Mouse (Mus musculus): ENCODE measurements around the gene Gpc5. TPM values are rescaled to one million over a fixed set of nuclear protein-coding genes. Genes with fewer than 3 reads are reported as not detected.

The Gpc5 gene
- polyA plus RNA-seq, 1 experiment from 2014 or later = 0.05 TPM

DNA sequence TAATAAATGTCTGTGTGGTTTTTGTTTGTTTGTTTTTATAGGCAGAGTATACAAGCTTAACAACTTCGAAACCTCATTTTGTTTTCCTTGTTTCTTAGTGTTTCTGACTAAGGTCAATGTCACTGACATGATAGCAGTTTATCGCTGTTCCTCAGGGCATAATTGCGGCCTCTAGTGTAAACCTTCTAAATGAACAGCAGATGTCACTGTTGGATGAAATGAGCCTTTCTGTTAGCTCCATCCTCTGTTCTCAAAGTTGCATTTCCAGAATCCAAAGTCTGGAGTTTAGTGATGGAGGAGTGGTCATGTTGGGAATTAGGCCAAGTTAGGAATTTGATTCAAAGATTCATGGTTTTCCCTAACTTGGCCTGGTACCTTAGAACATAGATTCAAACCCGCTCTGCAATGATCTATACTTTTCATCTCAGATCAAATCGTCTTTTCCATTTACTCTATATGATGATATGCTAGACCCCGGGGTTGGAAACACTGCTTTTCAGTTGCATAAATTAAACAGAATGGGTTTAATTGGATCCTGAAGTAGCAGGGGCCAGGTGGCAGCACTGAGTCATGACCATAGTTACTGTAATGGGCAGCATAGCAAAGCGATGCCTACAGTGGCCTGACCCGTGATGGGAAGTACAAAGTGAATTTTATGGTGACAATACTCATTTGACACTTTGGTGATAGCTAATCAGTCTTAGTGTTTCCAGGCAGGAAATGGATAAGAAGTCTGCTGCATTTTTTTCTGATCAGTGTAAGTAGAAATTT lies 508.4 kb downstream of the Gpc5 start:
- no peak overlapping the region for H3K4me2 ChIP-seq (ENCODE audit: low read depth, low read length)
- 46% methylated on average over 8 of the region's 8 CpGs for WGBS (ENCODE audit: insufficient replicate concordance)
- no peak overlapping the region for H3K4me3 ChIP-seq (ENCODE audit: low read depth, low read length)
- H3K4me1 ChIP-seq (ENCODE audit: control insufficient read depth, low read depth, low read length) = no peaks in the 10 kb centered on the region
- H3K27ac ChIP-seq (ENCODE audit: low read length) = no peak overlapping the region
- H3K9ac ChIP-seq (ENCODE audit: low read depth, low read length) = no peak overlapping the region
- ATAC-seq (ENCODE audit: low read depth) = no peak
- H3K9me3 ChIP-seq (replicated peaks; ENCODE audit: control insufficient read depth, low read length) = no peaks in the 10 kb centered on the region
- H3K27me3 ChIP-seq (ENCODE audit: control insufficient read depth, insufficient read depth, low read depth, low read length) = no peaks in the 10 kb centered on the region
- H3K36me3 ChIP-seq (ENCODE audit: control insufficient read depth, insufficient read depth) = no peaks in the 10 kb centered on the region

DNA sequence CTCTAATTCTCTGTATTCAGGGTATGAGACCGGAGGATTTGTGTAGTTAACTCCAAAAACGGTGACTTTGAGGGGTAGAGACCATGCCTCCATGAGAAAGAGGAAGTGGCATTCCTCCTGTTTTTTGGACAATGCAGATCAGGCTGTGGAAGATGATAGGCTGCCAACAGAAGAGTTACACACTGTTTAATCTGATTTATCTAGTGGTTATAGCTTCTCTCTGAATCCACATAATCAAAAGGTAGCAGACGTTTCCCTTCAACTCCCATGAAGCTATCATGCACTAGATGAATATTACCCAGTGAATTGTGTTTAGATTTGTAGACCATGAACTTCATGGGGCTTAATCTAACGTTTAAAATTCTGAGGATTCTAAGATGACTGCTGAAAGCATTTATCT lies 522.1 kb downstream of the Gpc5 start:
- Histone ChIP-seq H3K36me3 (ENCODE audit: control insufficient read depth, insufficient read depth) (no peaks in the 10 kb centered on the region), H3K4me3 (ENCODE audit: low read depth, low read length) (no peak overlapping the region), H3K9ac (ENCODE audit: low read depth, low read length) (no peak overlapping the region), H3K4me1 (ENCODE audit: control insufficient read depth, low read depth, low read length) (no peaks in the 10 kb centered on the region), H3K27ac (ENCODE audit: low read length) (no peak overlapping the region), H3K9me3 (replicated peaks; ENCODE audit: control insufficient read depth, low read length) (no peaks in the 10 kb centered on the region), H3K27me3 (ENCODE audit: control insufficient read depth, insufficient read depth, low read depth, low read length) (no peaks in the 10 kb centered on the region), H3K4me2 (ENCODE audit: low read depth, low read length) (no peak overlapping the region)
- WGBS (ENCODE audit: insufficient replicate concordance) = 40% methylated on average over 4 of the region's 4 CpGs
- no peak for ATAC-seq (ENCODE audit: low read depth)

DNA sequence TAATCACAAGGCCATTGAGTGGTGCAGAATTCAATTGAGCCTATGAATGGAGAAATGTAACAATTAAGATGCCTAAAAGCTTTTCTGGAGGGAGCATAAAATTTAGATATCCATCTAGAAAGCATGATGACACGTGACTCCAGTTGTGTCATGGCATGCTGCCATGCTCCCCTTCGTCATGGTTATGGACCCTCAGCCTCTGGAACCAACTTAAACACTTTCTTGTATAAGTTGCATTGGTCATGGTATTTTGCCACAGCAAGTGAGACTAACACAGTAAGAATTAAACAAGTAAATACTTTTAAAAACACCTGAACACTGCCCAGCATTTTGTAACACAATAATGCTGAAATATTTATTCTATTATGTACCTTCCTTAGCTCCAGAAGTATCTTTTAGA lies 524.3 kb downstream of the Gpc5 start:
- ATAC-seq (ENCODE audit: low read depth) = no peak
- Histone ChIP-seq H3K4me2 (ENCODE audit: low read depth, low read length) (no peak overlapping the region), H3K9ac (ENCODE audit: low read depth, low read length) (no peak overlapping the region), H3K9me3 (replicated peaks; ENCODE audit: control insufficient read depth, low read length) (no peaks in the 10 kb centered on the region), H3K4me3 (ENCODE audit: low read depth, low read length) (no peak overlapping the region), H3K4me1 (ENCODE audit: control insufficient read depth, low read depth, low read length) (no peaks in the 10 kb centered on the region), H3K27ac (ENCODE audit: low read length) (no peak overlapping the region), H3K36me3 (ENCODE audit: control insufficient read depth, insufficient read depth) (no peaks in the 10 kb centered on the region), H3K27me3 (ENCODE audit: control insufficient read depth, insufficient read depth, low read depth, low read length) (no peaks in the 10 kb centered on the region)
- WGBS (ENCODE audit: insufficient replicate concordance) = 36% methylated on average over 2 of the region's 2 CpGs

DNA sequence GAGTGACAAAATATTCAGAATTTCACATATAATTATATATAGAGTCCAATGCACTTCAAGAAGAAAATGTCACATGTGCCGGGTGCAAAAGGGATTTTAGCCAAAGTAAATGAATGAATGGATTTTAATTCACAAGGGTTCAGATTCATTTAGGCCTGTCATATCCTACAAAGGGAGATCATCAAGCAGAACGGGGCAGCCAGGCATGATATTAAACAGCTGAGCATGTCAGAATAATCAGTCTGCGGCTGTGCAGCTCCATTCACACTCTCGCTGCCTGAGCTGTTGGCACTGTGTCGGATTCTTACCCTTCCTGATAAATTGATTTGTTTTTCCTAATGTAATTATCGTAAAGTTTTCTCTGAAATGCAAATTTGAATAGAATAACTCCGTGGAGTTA lies 524.8 kb downstream of the Gpc5 start:
- Histone ChIP-seq H3K4me2 (ENCODE audit: low read depth, low read length) (no peak overlapping the region), H3K27ac (ENCODE audit: low read length) (no peak overlapping the region), H3K9me3 (replicated peaks; ENCODE audit: control insufficient read depth, low read length) (no peaks in the 10 kb centered on the region), H3K36me3 (ENCODE audit: control insufficient read depth, insufficient read depth) (no peaks in the 10 kb centered on the region), H3K27me3 (ENCODE audit: control insufficient read depth, insufficient read depth, low read depth, low read length) (no peaks in the 10 kb centered on the region), H3K4me3 (ENCODE audit: low read depth, low read length) (no peak overlapping the region), H3K9ac (ENCODE audit: low read depth, low read length) (no peak overlapping the region), H3K4me1 (ENCODE audit: control insufficient read depth, low read depth, low read length) (no peaks in the 10 kb centered on the region)
- no peak for ATAC-seq (ENCODE audit: low read depth)
- 60% methylated on average over 7 of the region's 7 CpGs for WGBS (ENCODE audit: insufficient replicate concordance)

DNA sequence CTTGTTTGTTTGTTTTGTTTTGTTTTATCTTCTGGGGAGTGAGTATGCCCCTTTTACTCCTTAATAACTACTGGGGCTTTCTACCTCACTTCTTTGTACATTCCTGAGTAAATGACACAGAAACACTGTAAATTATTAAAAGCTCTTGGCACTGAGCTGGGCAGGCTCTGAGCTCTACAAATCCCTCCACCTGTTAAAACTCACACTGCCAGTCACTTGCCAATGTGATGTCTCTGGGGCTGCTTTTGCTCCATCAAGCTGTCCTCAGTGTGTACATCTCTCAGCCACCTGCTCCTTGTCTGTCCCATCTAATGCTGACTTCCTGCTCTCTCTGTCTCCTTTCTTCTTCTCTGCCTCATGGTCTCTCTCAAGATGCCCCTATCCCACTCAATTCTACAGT lies 528.5 kb downstream of the Gpc5 start:
- ATAC-seq (ENCODE audit: low read depth) = no peak
- H3K9me3 ChIP-seq (replicated peaks; ENCODE audit: control insufficient read depth, low read length) = no peaks in the 10 kb centered on the region
- no peaks in the 10 kb centered on the region for H3K4me1 ChIP-seq (ENCODE audit: control insufficient read depth, low read depth, low read length)
- H3K4me3 ChIP-seq (ENCODE audit: low read depth, low read length) = no peak overlapping the region
- no peaks in the 10 kb centered on the region for H3K27me3 ChIP-seq (ENCODE audit: control insufficient read depth, insufficient read depth, low read depth, low read length)
- no peak overlapping the region for H3K27ac ChIP-seq (ENCODE audit: low read length)
- H3K4me2 ChIP-seq (ENCODE audit: low read depth, low read length) = no peak overlapping the region
- no peaks in the 10 kb centered on the region for H3K36me3 ChIP-seq (ENCODE audit: control insufficient read depth, insufficient read depth)
- H3K9ac ChIP-seq (ENCODE audit: low read depth, low read length) = no peak overlapping the region

DNA sequence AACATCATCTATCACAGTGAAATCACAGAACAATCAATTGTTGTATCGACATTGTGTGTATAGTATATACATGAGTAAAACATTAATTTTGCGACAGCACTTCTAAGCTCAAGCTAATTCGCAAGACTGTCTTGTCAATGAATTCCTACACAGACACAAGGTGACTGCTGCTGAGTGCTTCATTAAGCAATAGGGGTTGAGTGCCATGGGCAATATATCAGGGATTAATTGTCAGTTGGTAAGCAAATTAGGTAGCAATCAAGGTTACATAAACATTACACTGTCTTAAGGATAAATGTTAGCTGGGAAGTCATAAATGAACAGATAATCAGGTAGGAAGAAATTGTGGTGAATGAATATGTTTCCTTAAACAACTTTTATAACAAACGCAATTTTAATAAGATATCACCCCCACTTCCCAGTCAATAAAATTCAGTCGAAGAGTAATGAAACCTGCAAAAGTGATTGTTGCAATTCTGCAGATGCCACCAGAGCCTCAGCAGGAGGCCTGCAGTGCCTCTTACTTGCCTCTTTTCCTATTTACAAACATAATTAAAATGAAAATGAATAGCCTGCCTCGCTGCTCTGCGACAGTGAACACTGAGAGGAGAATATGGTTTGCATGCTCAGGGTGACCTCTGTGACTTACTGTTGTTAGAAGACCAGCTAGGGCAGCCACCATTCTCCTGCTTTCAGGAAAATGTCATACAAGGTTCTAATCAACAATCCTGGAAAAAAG lies 539.3 kb downstream of the Gpc5 start:
- Histone ChIP-seq H3K4me1 (ENCODE audit: control insufficient read depth, low read depth, low read length) (no peaks in the 10 kb centered on the region), H3K4me3 (ENCODE audit: low read depth, low read length) (no peak overlapping the region), H3K36me3 (ENCODE audit: control insufficient read depth, insufficient read depth) (no peaks in the 10 kb centered on the region), H3K27ac (ENCODE audit: low read length) (no peak overlapping the region), H3K4me2 (ENCODE audit: low read depth, low read length) (no peak overlapping the region), H3K27me3 (ENCODE audit: control insufficient read depth, insufficient read depth, low read depth, low read length) (no peaks in the 10 kb centered on the region), H3K9ac (ENCODE audit: low read depth, low read length) (no peak overlapping the region), H3K9me3 (replicated peaks; ENCODE audit: control insufficient read depth, low read length) (no peaks in the 10 kb centered on the region)
- ATAC-seq (ENCODE audit: low read depth) = no peak
- WGBS (ENCODE audit: insufficient replicate concordance) = 66% methylated on average over 7 of the region's 7 CpGs

DNA sequence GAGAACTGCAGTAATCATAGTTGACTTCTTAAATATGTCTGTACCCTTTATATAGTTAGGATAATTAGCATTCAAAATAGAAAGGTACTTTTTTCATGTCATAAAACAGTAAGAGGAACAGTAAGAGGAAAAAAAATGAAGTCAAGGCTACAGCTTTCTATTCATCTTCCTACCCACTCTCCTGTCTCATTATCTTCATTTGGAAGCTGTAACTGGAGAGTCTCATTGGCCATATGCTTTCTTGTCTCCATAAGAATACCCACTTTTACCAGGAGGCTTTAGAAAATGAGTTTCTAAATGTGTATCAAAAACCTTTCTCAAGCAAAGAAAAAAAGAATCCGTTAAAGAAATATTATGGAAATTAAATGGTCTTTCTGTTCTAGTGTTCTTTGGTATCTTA lies 541.3 kb downstream of the Gpc5 start:
- H3K4me1 ChIP-seq (ENCODE audit: control insufficient read depth, low read depth, low read length) = no peaks in the 10 kb centered on the region
- no peak overlapping the region for H3K9ac ChIP-seq (ENCODE audit: low read depth, low read length)
- no peak overlapping the region for H3K4me2 ChIP-seq (ENCODE audit: low read depth, low read length)
- H3K4me3 ChIP-seq (ENCODE audit: low read depth, low read length) = no peak overlapping the region
- no peaks in the 10 kb centered on the region for H3K9me3 ChIP-seq (replicated peaks; ENCODE audit: control insufficient read depth, low read length)
- no peaks in the 10 kb centered on the region for H3K27me3 ChIP-seq (ENCODE audit: control insufficient read depth, insufficient read depth, low read depth, low read length)
- 55% methylated on average over 1 of the region's 1 CpGs for WGBS (ENCODE audit: insufficient replicate concordance)
- H3K27ac ChIP-seq (ENCODE audit: low read length) = no peak overlapping the region
- no peaks in the 10 kb centered on the region for H3K36me3 ChIP-seq (ENCODE audit: control insufficient read depth, insufficient read depth)
- no peak for ATAC-seq (ENCODE audit: low read depth)

DNA sequence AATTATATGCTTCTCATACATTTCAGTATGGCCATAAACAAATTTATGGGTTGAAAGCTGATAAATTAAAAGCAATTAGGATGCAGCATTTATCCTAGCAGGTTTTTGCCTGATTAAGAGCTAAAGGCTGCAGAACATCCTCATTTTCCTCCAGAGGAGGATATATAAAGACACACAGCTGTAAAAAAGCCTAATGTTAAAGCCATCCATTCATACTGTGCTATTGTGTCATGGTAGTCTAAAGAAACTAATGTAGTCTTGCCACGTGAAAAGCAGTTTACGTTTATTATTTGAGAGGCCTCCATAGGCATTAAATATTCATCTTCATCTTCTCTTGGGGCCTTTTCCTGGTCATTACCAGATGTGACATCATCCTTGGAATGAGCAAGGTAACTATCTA lies 587.9 kb downstream of the Gpc5 start:
- H3K27me3 ChIP-seq (ENCODE audit: control insufficient read depth, insufficient read depth, low read depth, low read length) = no peaks in the 10 kb centered on the region
- no peaks in the 10 kb centered on the region for H3K36me3 ChIP-seq (ENCODE audit: control insufficient read depth, insufficient read depth)
- WGBS (ENCODE audit: insufficient replicate concordance) = 71% methylated on average over 2 of the region's 2 CpGs
- H3K9ac ChIP-seq (ENCODE audit: low read depth, low read length) = no peak overlapping the region
- H3K4me2 ChIP-seq (ENCODE audit: low read depth, low read length) = no peak overlapping the region
- H3K27ac ChIP-seq (ENCODE audit: low read length) = no peak overlapping the region
- no peaks in the 10 kb centered on the region for H3K9me3 ChIP-seq (replicated peaks; ENCODE audit: control insufficient read depth, low read length)
- H3K4me3 ChIP-seq (ENCODE audit: low read depth, low read length) = no peak overlapping the region
- no peaks in the 10 kb centered on the region for H3K4me1 ChIP-seq (ENCODE audit: control insufficient read depth, low read depth, low read length)
- ATAC-seq (ENCODE audit: low read depth) = no peak

DNA sequence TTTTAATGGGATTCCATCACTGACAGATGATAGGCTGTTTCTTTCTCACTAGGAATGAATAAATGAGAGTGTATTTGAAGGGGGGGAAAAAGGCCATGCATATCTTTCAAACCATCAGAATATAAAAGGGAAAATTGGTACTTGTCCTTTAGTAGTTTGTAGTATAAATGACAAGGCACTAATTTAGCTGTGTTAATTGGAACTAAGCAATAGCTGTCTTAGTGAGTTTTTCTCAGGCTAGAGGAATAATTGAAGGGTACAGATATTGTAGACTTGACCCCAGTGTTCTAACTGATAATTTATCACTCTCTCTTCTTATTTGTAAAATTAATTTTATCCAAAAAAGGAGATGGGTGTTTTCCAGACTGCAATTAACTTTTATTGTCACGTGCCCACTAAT lies 654.0 kb downstream of the Gpc5 start:
- Histone ChIP-seq H3K4me3 (ENCODE audit: low read depth, low read length) (no peak overlapping the region), H3K9me3 (replicated peaks; ENCODE audit: control insufficient read depth, low read length) (no peaks in the 10 kb centered on the region), H3K9ac (ENCODE audit: low read depth, low read length) (no peak overlapping the region), H3K27me3 (ENCODE audit: control insufficient read depth, insufficient read depth, low read depth, low read length) (no peaks in the 10 kb centered on the region), H3K27ac (ENCODE audit: low read length) (no peak overlapping the region), H3K36me3 (ENCODE audit: control insufficient read depth, insufficient read depth) (no peaks in the 10 kb centered on the region), H3K4me1 (ENCODE audit: control insufficient read depth, low read depth, low read length) (no peaks in the 10 kb centered on the region), H3K4me2 (ENCODE audit: low read depth, low read length) (no peak overlapping the region)
- 59% methylated on average over 1 of the region's 1 CpGs for WGBS (ENCODE audit: insufficient replicate concordance)
- no peak for ATAC-seq (ENCODE audit: low read depth)

Data from liver, embryonic 16.5 days (tissue).